Mouse (Mus musculus): ENCODE measurements around the gene Acsbg2. TPM values are rescaled to one million over a fixed set of nuclear protein-coding genes. Genes with fewer than 3 reads are reported as not detected.

Gene Acsbg2
- polyA plus RNA-seq, 1 experiment from 2014 or later: not detected

DNA sequence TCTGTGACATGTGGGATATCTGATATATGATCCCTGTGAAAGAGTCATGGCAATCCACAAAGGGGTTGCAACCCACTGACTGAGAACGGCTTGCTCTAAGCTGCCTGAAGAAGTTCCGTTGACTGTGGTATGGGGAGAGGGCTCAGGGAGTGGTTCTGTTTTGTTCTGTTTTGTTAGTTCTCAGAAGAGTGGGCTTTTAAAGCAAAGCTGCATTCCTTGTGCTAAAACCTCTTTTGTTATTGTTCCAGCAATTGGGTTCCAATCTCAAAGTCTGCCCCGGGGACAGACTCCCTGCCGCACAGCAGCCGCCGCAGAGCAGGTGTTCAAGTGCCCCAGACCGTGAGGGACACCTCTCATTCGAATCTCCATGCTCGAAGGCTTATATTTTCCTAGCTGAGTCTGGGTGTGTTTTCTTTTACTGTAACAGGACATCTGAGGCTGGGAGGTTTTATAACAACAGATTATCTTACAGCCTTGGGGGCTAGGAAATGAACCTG lies 4.7 kb downstream of the Acsbg2 start:
- H3K27me3 ChIP-seq (replicated peaks; ENCODE audit: control insufficient read depth, insufficient read depth, low read length): no peaks in the 10 kb centered on the region
- H3K9ac ChIP-seq (ENCODE audit: low read depth, low read length): no peak overlapping the region
- H3K4me1 ChIP-seq (replicated peaks; ENCODE audit: control insufficient read depth, insufficient read depth, low read length): peaks cover 2% of the 10 kb centered on the region
- H3K4me3 ChIP-seq (ENCODE audit: low read depth, low read length): no peak overlapping the region
- DNase-seq (ENCODE audit: low spot score) (no peak), ATAC-seq (replicated peaks; ENCODE audit: low FRiP score) (no peak)
- no peak overlapping the region for H3K27ac ChIP-seq (ENCODE audit: low read depth, low read length)
- WGBS: 84% methylated on average over 9 of the region's 9 CpGs
- peaks cover 6% of the 10 kb centered on the region; the same call in 1 of the 2 replicates for H3K9me3 ChIP-seq (ENCODE audit: control insufficient read depth, low read length)
- no peaks in the 10 kb centered on the region for H3K36me3 ChIP-seq (ENCODE audit: control insufficient read depth, insufficient read depth, low read length)
- no peak overlapping the region for H3K4me2 ChIP-seq

DNA sequence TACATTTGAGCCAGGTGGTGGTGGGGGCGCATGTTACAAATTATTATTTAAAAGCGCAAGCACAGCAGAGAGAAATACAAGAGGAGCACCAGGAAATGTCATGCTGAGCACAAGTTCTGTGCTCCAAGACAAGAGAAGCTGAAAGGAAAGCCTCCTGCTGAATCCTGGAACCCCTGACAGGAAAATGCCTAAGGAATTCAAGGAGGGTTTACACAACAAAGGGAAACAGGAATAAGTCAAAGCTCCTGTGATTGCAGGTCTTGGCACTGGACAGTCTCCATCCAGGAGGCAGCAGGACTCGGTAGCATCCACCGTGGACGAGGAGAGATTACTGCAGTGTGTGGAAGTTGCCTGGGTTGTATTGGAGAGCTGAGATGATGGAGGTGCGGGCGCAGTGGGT lies 8.2 kb downstream of the Acsbg2 start:
- ATAC-seq (replicated peaks; ENCODE audit: low FRiP score) (no peak), DNase-seq (ENCODE audit: low spot score) (no peak)
- H3K4me3 ChIP-seq (ENCODE audit: low read depth, low read length): no peak overlapping the region
- H3K27me3 ChIP-seq (replicated peaks; ENCODE audit: control insufficient read depth, insufficient read depth, low read length): no peaks in the 10 kb centered on the region
- 82% methylated on average over 7 of the region's 7 CpGs for WGBS
- H3K36me3 ChIP-seq (ENCODE audit: control insufficient read depth, insufficient read depth, low read length): no peaks in the 10 kb centered on the region
- H3K4me1 ChIP-seq (replicated peaks; ENCODE audit: control insufficient read depth, insufficient read depth, low read length): peaks cover 4% of the 10 kb centered on the region
- H3K9me3 ChIP-seq (ENCODE audit: control insufficient read depth, low read length): peaks cover 6% of the 10 kb centered on the region; the same call in 1 of the 2 replicates
- H3K27ac ChIP-seq (ENCODE audit: low read depth, low read length): no peak overlapping the region
- no peak overlapping the region for H3K9ac ChIP-seq (ENCODE audit: low read depth, low read length)
- no peak overlapping the region for H3K4me2 ChIP-seq

DNA sequence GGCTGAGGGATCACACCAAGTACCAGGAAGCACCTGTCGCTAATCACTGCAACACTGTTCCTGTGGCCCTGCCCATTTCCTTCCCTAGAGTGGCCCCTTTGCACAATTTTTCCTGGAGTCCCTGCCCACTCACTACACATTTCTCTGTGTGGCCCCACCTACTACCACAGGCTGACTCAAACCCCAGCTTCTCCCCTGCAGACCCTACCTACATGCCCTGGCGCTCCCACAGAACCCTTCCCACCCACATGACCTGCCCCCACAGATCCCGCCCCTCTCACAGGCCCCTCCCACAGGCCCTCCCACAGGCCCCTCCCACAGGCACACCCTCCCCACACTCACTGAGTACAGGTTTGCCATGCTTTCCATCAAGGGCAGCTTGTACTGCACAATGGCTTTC lies 13.1 kb downstream of the Acsbg2 start:
- Histone ChIP-seq H3K27me3 (replicated peaks; ENCODE audit: control insufficient read depth, insufficient read depth, low read length) (no peaks in the 10 kb centered on the region), H3K27ac (ENCODE audit: low read depth, low read length) (no peak overlapping the region), H3K36me3 (ENCODE audit: control insufficient read depth, insufficient read depth, low read length) (no peaks in the 10 kb centered on the region), H3K4me2 (peak overlapping the region; percentile 11; the same call in 1 of the 2 replicates), H3K9me3 (ENCODE audit: control insufficient read depth, low read length) (no peaks in the 10 kb centered on the region), H3K4me1 (replicated peaks; ENCODE audit: control insufficient read depth, insufficient read depth, low read length) (peaks cover 3% of the 10 kb centered on the region), H3K4me3 (ENCODE audit: low read depth, low read length) (no peak overlapping the region), H3K9ac (ENCODE audit: low read depth, low read length) (no peak overlapping the region)
- DNase-seq (ENCODE audit: low spot score): peak; percentile 42
- peak; percentile 73 for ATAC-seq (replicated peaks; ENCODE audit: low FRiP score)
- WGBS: 23% methylated on average over 3 of the region's 3 CpGs

DNA sequence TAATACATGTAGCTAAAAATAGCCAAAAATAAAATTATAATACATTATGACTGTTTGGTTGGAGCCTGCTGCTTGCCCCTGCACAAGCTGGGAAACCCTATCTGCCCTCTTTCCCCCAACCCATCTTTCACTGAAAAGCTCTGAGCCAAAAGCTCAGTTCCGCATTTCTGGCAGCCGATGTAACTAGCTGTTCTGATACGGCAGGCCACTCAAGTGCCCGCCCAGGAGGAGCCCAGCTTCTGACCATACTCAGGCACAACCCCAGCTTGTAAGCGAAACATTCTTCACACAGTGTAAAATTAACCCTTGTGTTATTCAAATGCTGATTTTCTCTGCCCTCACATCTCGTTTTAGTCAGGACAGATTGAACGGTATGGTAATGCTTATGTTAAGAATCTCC lies 15.3 kb downstream of the Acsbg2 start:
- Histone ChIP-seq H3K9me3 (ENCODE audit: control insufficient read depth, low read length) (no peaks in the 10 kb centered on the region), H3K27me3 (replicated peaks; ENCODE audit: control insufficient read depth, insufficient read depth, low read length) (no peaks in the 10 kb centered on the region), H3K4me1 (replicated peaks; ENCODE audit: control insufficient read depth, insufficient read depth, low read length) (peaks cover 3% of the 10 kb centered on the region), H3K27ac (ENCODE audit: low read depth, low read length) (no peak overlapping the region), H3K9ac (ENCODE audit: low read depth, low read length) (no peak overlapping the region), H3K4me3 (ENCODE audit: low read depth, low read length) (no peak overlapping the region), H3K36me3 (ENCODE audit: control insufficient read depth, insufficient read depth, low read length) (no peaks in the 10 kb centered on the region), H3K4me2 (no peak overlapping the region)
- no peak for ATAC-seq (replicated peaks; ENCODE audit: low FRiP score)
- DNase-seq (ENCODE audit: low spot score): no peak
- WGBS: 47% methylated on average over 7 of the region's 7 CpGs

DNA sequence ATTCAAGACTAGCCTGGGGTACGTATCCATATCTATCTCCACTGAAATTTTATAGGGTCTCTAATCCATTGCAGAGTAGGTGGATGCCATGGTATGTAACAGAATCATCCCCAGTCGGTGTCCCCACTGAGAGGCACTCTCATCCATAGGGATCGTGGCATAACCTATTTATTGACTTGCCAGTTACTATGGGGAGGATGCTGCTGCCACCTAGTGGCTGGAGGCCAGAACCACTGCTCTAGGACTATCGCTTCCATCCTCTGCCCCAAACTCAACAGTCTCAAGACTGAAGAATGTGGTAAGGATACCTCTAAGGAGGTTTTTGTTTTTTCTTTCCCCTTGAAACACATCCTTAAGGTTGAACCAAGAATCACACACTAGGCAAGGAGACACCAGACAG lies 16.0 kb downstream of the Acsbg2 start:
- no peak for DNase-seq (ENCODE audit: low spot score)
- no peaks in the 10 kb centered on the region for H3K9me3 ChIP-seq (ENCODE audit: control insufficient read depth, low read length)
- no peak overlapping the region for H3K4me3 ChIP-seq (ENCODE audit: low read depth, low read length)
- H3K4me1 ChIP-seq (replicated peaks; ENCODE audit: control insufficient read depth, insufficient read depth, low read length): peaks cover 3% of the 10 kb centered on the region
- no peaks in the 10 kb centered on the region for H3K36me3 ChIP-seq (ENCODE audit: control insufficient read depth, insufficient read depth, low read length)
- no peak overlapping the region for H3K4me2 ChIP-seq
- H3K27me3 ChIP-seq (replicated peaks; ENCODE audit: control insufficient read depth, insufficient read depth, low read length): no peaks in the 10 kb centered on the region
- 55% methylated on average over 4 of the region's 4 CpGs for WGBS
- no peak overlapping the region for H3K27ac ChIP-seq (ENCODE audit: low read depth, low read length)
- H3K9ac ChIP-seq (ENCODE audit: low read depth, low read length): no peak overlapping the region
- peak; percentile 23; the same call in 1 of the 2 replicates for ATAC-seq (replicated peaks; ENCODE audit: low FRiP score)

DNA sequence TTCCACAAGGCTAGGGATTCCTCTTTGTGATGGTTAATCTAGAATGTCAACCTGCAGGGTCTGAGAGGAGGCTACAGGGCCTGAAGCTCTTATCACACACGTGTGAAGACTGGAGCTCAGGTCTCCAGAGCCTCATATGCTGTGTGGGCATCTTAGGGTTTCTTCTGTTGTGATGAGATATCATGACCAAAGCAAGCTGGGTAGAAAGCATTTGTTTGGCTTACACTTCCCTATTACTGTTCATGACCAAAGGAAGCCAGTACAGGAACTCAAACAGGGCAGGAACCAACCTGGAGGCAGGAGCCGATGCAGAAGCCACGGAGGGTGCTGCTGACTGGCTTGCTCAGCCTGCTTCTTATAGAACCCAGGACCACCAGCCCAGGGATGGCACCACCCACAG lies 18.8 kb downstream of the Acsbg2 start:
- no peak overlapping the region for H3K4me3 ChIP-seq (ENCODE audit: low read depth, low read length)
- H3K27ac ChIP-seq (ENCODE audit: low read depth, low read length): no peak overlapping the region
- H3K36me3 ChIP-seq (ENCODE audit: control insufficient read depth, insufficient read depth, low read length): no peaks in the 10 kb centered on the region
- no peak overlapping the region for H3K9ac ChIP-seq (ENCODE audit: low read depth, low read length)
- 60% methylated on average over 3 of the region's 3 CpGs for WGBS
- DNase-seq (ENCODE audit: low spot score) (no peak), ATAC-seq (replicated peaks; ENCODE audit: low FRiP score) (no peak)
- no peaks in the 10 kb centered on the region for H3K27me3 ChIP-seq (replicated peaks; ENCODE audit: control insufficient read depth, insufficient read depth, low read length)
- H3K4me2 ChIP-seq: no peak overlapping the region
- H3K9me3 ChIP-seq (ENCODE audit: control insufficient read depth, low read length): no peaks in the 10 kb centered on the region
- H3K4me1 ChIP-seq (replicated peaks; ENCODE audit: control insufficient read depth, insufficient read depth, low read length): no peaks in the 10 kb centered on the region

DNA sequence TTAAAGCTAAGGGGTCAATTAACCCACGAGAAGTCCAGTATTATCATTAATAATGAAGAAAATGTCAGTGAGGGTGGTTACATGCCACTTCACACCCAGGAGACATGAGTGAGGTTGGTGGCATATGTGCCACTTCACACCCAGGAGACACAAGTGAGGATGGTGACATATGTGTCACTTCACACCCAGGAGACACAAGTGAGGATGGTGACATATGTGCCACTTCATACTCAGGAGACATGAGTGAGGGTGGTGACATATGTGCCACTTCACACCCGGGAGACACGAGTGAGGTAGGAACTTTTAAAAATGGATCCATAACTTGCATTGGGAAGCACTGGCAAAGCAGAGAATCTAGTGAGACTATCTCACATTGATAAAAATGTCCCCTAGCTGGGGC lies 23.1 kb downstream of the Acsbg2 start:
- DNase-seq (ENCODE audit: low spot score) (no peak), ATAC-seq (replicated peaks; ENCODE audit: low FRiP score) (no peak)
- Histone ChIP-seq H3K9me3 (ENCODE audit: control insufficient read depth, low read length) (no peaks in the 10 kb centered on the region), H3K27ac (ENCODE audit: low read depth, low read length) (no peak overlapping the region), H3K4me3 (ENCODE audit: low read depth, low read length) (no peak overlapping the region), H3K27me3 (replicated peaks; ENCODE audit: control insufficient read depth, insufficient read depth, low read length) (no peaks in the 10 kb centered on the region), H3K4me1 (replicated peaks; ENCODE audit: control insufficient read depth, insufficient read depth, low read length) (no peaks in the 10 kb centered on the region), H3K4me2 (no peak overlapping the region), H3K9ac (ENCODE audit: low read depth, low read length) (no peak overlapping the region), H3K36me3 (ENCODE audit: control insufficient read depth, insufficient read depth, low read length) (no peaks in the 10 kb centered on the region)
- WGBS: 65% methylated on average over 3 of the region's 3 CpGs

DNA sequence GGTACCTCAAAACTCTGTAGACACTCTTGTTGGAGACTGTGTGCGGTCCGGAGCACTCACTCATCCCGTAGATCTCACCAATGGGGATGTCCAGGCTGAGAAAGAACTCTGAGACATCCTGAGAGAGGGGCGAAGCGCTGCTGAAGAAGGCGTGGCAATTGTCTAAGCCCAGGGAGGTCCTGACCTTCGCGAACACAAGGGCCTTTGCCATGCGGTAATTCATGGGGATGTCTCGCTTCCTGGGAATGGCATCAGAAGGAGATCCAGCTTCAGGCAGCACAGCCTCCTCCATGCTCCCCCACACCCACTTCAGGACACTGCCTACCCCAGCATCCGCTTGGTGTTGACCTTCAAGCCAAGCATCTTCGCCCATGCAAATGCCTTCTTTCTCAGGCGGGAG lies 24.5 kb downstream of the Acsbg2 start:
- ATAC-seq (replicated peaks; ENCODE audit: low FRiP score) (no peak), DNase-seq (ENCODE audit: low spot score) (no peak)
- no peak overlapping the region for H3K27ac ChIP-seq (ENCODE audit: low read depth, low read length)
- no peak overlapping the region for H3K4me2 ChIP-seq
- H3K36me3 ChIP-seq (ENCODE audit: control insufficient read depth, insufficient read depth, low read length): no peaks in the 10 kb centered on the region
- H3K9me3 ChIP-seq (ENCODE audit: control insufficient read depth, low read length): no peaks in the 10 kb centered on the region
- no peaks in the 10 kb centered on the region for H3K4me1 ChIP-seq (replicated peaks; ENCODE audit: control insufficient read depth, insufficient read depth, low read length)
- no peak overlapping the region for H3K4me3 ChIP-seq (ENCODE audit: low read depth, low read length)
- no peaks in the 10 kb centered on the region for H3K27me3 ChIP-seq (replicated peaks; ENCODE audit: control insufficient read depth, insufficient read depth, low read length)
- WGBS: 81% methylated on average over 13 of the region's 13 CpGs
- no peak overlapping the region for H3K9ac ChIP-seq (ENCODE audit: low read depth, low read length)

DNA sequence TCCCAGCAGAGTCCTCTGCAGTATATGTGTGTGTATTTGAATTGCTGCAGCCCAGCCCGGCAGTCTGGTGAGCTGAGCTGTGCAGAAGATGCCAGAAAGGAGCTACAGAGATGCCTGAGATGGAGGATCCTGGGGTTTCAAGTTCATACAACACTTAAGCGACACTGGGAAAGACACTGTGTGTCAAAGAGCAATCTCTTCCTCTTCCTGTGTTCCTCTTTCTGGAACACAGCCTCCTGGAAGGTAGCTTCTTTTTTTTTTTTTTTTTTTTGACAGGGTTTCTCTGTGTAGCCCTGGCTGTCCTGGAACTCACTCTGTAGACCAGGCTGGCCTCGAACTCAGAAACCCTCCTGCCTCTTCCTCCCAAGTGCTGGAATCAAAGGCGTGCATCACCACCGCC lies 25.5 kb downstream of the Acsbg2 start:
- H3K27ac ChIP-seq (ENCODE audit: low read depth, low read length): no peak overlapping the region
- H3K9me3 ChIP-seq (ENCODE audit: control insufficient read depth, low read length): no peaks in the 10 kb centered on the region
- H3K36me3 ChIP-seq (ENCODE audit: control insufficient read depth, insufficient read depth, low read length): no peaks in the 10 kb centered on the region
- H3K4me2 ChIP-seq: no peak overlapping the region
- H3K4me1 ChIP-seq (replicated peaks; ENCODE audit: control insufficient read depth, insufficient read depth, low read length): no peaks in the 10 kb centered on the region
- 70% methylated on average over 5 of the region's 5 CpGs for WGBS
- H3K4me3 ChIP-seq (ENCODE audit: low read depth, low read length): no peak overlapping the region
- DNase-seq (ENCODE audit: low spot score) (no peak), ATAC-seq (replicated peaks; ENCODE audit: low FRiP score) (no peak)
- H3K9ac ChIP-seq (ENCODE audit: low read depth, low read length): no peak overlapping the region
- H3K27me3 ChIP-seq (replicated peaks; ENCODE audit: control insufficient read depth, insufficient read depth, low read length): no peaks in the 10 kb centered on the region
